Mouse (Mus musculus) forebrain, embryonic 11.5 days (tissue): ENCODE results near the gene Rtn2. TPM values are rescaled to one million over a fixed set of nuclear protein-coding genes. Genes with fewer than 3 reads are reported as not detected.

Experiments
- ATAC-seq: fragments of 200-750 bp; cut with Nextera tagmentation; replicated peaks from 2 replicates; pipeline ENCODE4 v1.8.0; 2017; ENCODE audit warnings: moderate TSS enrichment; ENCODE audit not compliant: low FRiP score
- DNase-seq: peaks from one replicate; pipeline ENCODE4 v3.0.0-alpha.2; 2017; ENCODE audit warnings: low spot score
- H3K27ac ChIP-seq: fragments of 300-500 bp; sonication (generic); 2 replicates; pipeline ENCODE4 v1.5.1; 2014; ENCODE audit warnings: low read depth, low read length
- H3K27me3 ChIP-seq: fragments of 300-500 bp; sonication (generic); 2 replicates; pipeline ENCODE4 v1.6.1; 2014; ENCODE audit warnings: mild to moderate bottlenecking, low read length, mixed read lengths; ENCODE audit not compliant: control insufficient read depth, insufficient read depth
- H3K36me3 ChIP-seq: fragments of 300-500 bp; sonication (generic); 2 replicates; pipeline ENCODE4 v1.6.1; 2014; ENCODE audit warnings: mild to moderate bottlenecking, low read length, moderate library complexity, mixed read lengths; ENCODE audit not compliant: control insufficient read depth, insufficient read depth
- H3K4me1 ChIP-seq: fragments of 300-500 bp; sonication (generic); replicated peaks from 2 replicates; pipeline ENCODE4 v1.6.1; 2014; ENCODE audit warnings: low read length, mixed read lengths; ENCODE audit not compliant: control insufficient read depth, insufficient read depth
- H3K4me2 ChIP-seq: fragments of 300-500 bp; sonication (generic); 2 replicates; pipeline ENCODE4 v1.6.1; 2014; ENCODE audit warnings: low read depth, mild to moderate bottlenecking, low read length, moderate library complexity, mixed read lengths; ENCODE audit not compliant: severe bottlenecking
- H3K4me3 ChIP-seq: fragments of 300-500 bp; sonication (generic); 2 replicates; pipeline ENCODE4 v1.5.1; 2014; ENCODE audit warnings: low read depth, low read length
- H3K9ac ChIP-seq: fragments of 300-500 bp; sonication (generic); 2 replicates; pipeline ENCODE4 v1.6.1; 2014; ENCODE audit warnings: low read length
- H3K9me3 ChIP-seq: fragments of 300-500 bp; sonication (generic); 2 replicates; pipeline ENCODE4 v1.6.1; 2016; ENCODE audit warnings: low read length, mixed read lengths; ENCODE audit not compliant: control insufficient read depth
- WGBS: fragments of 180-500 bp; shearing (Covaris S2); extraction: QIAGEN DNeasy Blood & Tissue Kit; methylation state at CpG from one replicate; pipeline ENCODE4 v1.1.7; 2014; 5-methylcytosine and 5-hydroxymethylcytosine counted together
- polyA plus RNA-seq: library from polyadenylated mRNA; unstranded; fragments of >200 nt; fragmentation: Nextera tagmentation; extraction: Ambion mirVana; gene quantifications from 2 replicates; pipeline ENCODE4 v1.2.1, GENCODE M21; 2014

The Rtn2 gene
- polyA plus RNA-seq, 1 experiment from 2014 or later, result 47.3 TPM

DNA sequence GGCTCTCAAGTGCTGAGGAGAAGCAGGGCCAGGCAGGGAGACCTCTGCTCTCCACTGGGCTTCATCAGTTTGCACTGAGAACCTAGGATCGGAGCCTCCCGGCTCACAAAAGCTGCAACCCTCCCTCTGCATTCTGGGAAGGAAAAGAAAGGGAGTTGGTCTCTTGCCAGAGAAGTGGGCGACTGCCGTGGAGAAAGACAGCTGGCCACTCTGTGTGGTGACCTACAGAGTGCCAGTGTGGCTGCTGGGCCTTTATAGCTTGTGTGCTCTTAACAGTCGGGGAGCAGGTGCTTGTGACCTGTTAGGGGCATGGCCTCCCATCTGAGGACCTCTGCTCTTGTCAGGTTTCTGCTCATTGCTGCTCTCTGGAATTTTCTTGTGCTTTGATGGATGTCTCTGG lies 38.6 kb upstream of the Rtn2 start:
- Histone ChIP-seq H3K4me2 (no peak overlapping the region), H3K9ac (no peak overlapping the region)
- 88% methylated on average over 5 of the region's 5 CpGs for WGBS

DNA sequence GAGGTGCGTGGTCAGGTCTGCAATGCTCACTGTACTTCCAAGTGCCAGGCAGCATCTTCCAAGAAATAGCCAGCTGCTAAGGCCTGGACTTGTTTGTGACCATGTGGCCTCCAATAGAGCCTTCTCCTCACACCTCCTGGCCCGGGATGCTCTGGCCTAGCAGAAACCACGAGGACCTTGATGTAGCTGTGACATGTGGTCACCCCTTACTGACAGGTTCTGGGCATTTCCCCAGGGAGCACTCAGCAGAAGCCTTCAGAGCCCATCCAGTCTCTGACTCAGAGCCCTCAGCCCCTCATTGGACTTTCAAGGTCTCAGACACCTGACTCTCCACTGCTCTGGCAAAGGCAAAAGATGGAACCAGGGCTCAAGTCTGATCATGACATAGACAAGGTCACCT lies 37.3 kb upstream of the Rtn2 start:
- WGBS, result 99% methylated on average over 3 of the region's 3 CpGs
- Histone ChIP-seq H3K4me3 (no peak overlapping the region), H3K4me1 (no peaks in the 10 kb centered on the region), H3K9me3 (no peaks in the 10 kb centered on the region), H3K9ac (no peak overlapping the region), H3K27ac (no peak overlapping the region), H3K36me3 (peaks cover 6% of the 10 kb centered on the region), H3K4me2 (no peak overlapping the region), H3K27me3 (no peaks in the 10 kb centered on the region)
- ATAC-seq, result no peak
- DNase-seq, result no peak

More for the DNA sequence above, 38.6 kb upstream of the Rtn2 start:
- ATAC-seq (no peak), DNase-seq (no peak)
- Histone ChIP-seq H3K9me3 (no peaks in the 10 kb centered on the region), H3K36me3 (peaks cover 6% of the 10 kb centered on the region), H3K27me3 (no peaks in the 10 kb centered on the region), H3K4me3 (no peak overlapping the region), H3K27ac (no peak overlapping the region), H3K4me1 (no peaks in the 10 kb centered on the region; the same call in 1 of the 2 replicates)

DNA sequence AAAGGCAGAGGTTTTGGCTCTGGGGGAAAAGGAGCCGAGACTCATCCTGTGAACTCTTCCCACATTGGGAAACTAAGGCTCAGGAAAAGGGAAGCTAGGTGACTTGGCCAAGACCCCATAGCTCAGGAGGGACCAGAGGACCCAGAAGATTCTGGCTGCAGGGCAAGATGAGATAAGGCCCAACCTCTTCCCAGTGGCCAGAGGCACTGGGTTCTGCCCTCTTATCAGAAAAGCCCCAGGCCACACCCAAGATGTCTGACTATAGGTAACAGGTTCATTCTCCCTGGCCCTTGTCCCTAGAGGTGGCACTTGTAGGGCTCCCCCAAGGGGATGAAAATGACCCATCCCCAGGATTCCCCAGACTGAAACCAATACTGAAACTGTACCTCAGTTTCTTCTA lies 35.6 kb upstream of the Rtn2 start:
- Histone ChIP-seq H3K27ac (no peak overlapping the region), H3K27me3 (no peaks in the 10 kb centered on the region), H3K9me3 (no peaks in the 10 kb centered on the region), H3K4me3 (no peak overlapping the region), H3K36me3 (peaks cover 6% of the 10 kb centered on the region), H3K4me2 (no peak overlapping the region), H3K9ac (no peak overlapping the region), H3K4me1 (no peaks in the 10 kb centered on the region)
- ATAC-seq (no peak), DNase-seq (no peak)
- 92% methylated on average over 1 of the region's 1 CpGs for WGBS

DNA sequence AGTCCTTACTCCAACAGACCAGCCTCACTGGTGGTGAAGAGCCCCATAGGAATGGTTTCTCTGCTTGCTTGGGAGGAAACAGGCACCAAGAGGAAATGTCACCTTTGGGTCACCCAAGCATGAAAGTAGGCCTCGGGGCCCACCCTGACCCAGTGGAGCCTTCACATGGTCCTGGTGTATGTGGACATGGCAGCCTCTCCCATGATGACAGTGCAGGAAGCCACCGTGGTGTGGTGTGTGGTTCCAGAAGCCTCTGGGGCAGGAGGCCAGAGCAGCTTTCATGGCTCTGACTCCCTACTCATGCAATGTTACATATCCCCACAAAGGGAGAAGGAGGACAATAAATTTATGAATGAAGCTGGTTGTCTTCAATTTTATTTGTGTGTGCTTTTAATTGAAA lies 34.9 kb upstream of the Rtn2 start:
- ATAC-seq (no peak), DNase-seq (no peak)
- H3K9me3 ChIP-seq, result no peaks in the 10 kb centered on the region
- H3K4me1 ChIP-seq, result no peaks in the 10 kb centered on the region
- 93% methylated on average over 2 of the region's 2 CpGs for WGBS
- H3K9ac ChIP-seq, result no peak overlapping the region
- no peak overlapping the region for H3K4me3 ChIP-seq
- H3K4me2 ChIP-seq, result no peak overlapping the region
- no peak overlapping the region for H3K27ac ChIP-seq
- no peaks in the 10 kb centered on the region for H3K27me3 ChIP-seq
- peaks cover 6% of the 10 kb centered on the region for H3K36me3 ChIP-seq

DNA sequence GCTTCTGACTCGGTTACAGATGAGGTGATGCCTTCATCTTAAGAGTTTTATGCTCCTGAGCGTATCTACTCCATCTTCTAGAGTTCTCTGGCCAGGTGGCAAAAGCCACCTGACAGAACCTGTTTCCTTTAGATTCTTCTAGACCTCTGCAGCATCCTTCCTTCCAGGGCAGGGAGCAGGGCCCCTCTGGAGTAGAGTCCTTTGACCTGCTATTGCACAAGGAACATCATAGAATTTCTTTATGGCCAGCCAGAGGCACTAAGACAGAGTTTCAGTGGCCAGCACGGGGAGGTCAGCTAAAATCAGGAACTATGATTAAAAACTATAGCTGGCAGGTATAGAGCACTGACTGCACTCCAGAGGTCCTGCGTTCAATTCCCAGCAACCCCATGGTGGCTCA lies 30.3 kb upstream of the Rtn2 start:
- ATAC-seq (no peak), DNase-seq (no peak)
- Histone ChIP-seq H3K4me2 (no peak overlapping the region), H3K4me3 (no peak overlapping the region), H3K4me1 (no peaks in the 10 kb centered on the region), H3K27ac (no peak overlapping the region), H3K36me3 (no peaks in the 10 kb centered on the region; the same call in 1 of the 2 replicates), H3K9ac (no peak overlapping the region), H3K27me3 (no peaks in the 10 kb centered on the region), H3K9me3 (no peaks in the 10 kb centered on the region)
- 85% methylated on average over 4 of the region's 4 CpGs for WGBS

DNA sequence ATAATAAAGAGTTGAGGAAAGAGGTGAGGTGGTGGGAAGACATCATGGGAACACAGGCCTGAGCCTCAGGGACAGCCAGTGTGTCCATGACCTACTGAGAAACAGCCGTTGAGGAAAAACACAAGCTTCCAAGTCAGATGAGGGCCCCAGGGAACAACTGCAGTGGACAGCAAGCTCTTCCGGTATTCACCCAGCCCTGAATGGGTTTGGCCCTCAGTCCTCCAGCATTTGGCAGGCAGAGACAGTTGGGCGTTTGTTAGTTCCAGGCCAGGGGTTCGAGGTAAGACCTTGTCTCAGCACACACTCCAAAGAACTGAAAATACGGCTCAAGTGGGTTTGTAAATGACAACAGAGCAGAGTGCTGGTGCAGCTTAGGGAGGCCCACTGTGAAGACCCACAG lies 29.0 kb upstream of the Rtn2 start:
- DNase-seq, result no peak
- H3K4me1 ChIP-seq, result no peaks in the 10 kb centered on the region
- no peak overlapping the region for H3K4me2 ChIP-seq
- no peak overlapping the region for H3K9ac ChIP-seq
- no peak overlapping the region for H3K4me3 ChIP-seq
- no peak for ATAC-seq
- no peaks in the 10 kb centered on the region for H3K27me3 ChIP-seq
- no peak overlapping the region for H3K27ac ChIP-seq
- 74% methylated on average over 5 of the region's 5 CpGs for WGBS
- no peaks in the 10 kb centered on the region; the same call in 1 of the 2 replicates for H3K36me3 ChIP-seq
- no peaks in the 10 kb centered on the region for H3K9me3 ChIP-seq

DNA sequence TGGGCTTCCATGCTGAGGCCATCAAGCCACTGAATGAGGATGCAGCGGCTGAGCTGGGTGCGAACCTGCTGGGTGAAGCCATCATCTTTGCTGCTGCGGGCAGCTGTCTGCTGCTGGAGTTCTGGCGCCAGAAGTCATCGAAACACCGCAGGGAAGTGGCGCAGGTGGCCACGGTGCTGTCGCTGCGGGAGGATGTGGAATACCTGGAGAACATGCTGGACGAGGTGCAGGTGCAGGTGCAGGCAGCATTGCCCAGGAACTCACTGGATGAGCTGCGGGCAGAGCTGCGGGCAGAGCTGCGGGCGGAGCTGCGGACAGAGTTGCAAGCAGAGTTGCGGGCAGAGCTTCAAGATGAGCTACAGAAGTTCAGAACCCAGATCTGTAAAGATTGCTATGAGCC lies 27.0 kb upstream of the Rtn2 start:
- Histone ChIP-seq H3K4me1 (no peaks in the 10 kb centered on the region), H3K4me3 (no peak overlapping the region), H3K9ac (no peak overlapping the region), H3K27me3 (no peaks in the 10 kb centered on the region), H3K4me2 (no peak overlapping the region), H3K27ac (no peak overlapping the region), H3K36me3 (peaks cover 3% of the 10 kb centered on the region; the same call in 1 of the 2 replicates), H3K9me3 (no peaks in the 10 kb centered on the region)
- ATAC-seq (no peak), DNase-seq (no peak)
- WGBS, result 90% methylated on average over 17 of the region's 17 CpGs

DNA sequence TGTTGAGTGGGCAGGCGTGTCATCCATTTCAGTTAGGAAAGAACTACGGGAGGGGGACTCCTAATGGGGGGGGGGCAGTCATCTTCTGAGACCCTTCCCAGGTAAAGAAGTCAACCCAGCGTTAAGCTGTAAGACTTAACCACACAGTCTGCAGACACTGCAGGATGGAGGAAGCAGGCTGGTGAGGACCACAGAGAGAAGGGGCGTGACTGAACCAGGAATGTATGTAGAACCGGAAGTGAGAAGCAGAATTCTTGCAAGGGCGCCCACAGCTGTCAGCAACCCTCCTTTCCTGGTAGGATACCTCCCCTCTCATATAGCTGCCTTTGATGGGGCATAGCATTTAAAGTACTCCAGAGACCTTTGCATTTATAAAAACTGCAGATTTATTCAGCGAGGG lies 25.9 kb upstream of the Rtn2 start:
- Histone ChIP-seq H3K27ac (no peak overlapping the region), H3K9me3 (no peaks in the 10 kb centered on the region), H3K4me1 (no peaks in the 10 kb centered on the region), H3K4me2 (no peak overlapping the region), H3K4me3 (no peak overlapping the region), H3K27me3 (no peaks in the 10 kb centered on the region), H3K9ac (no peak overlapping the region), H3K36me3 (peaks cover 3% of the 10 kb centered on the region; the same call in 1 of the 2 replicates)
- DNase-seq, result no peak
- ATAC-seq, result no peak
- 91% methylated on average over 7 of the region's 7 CpGs for WGBS

DNA sequence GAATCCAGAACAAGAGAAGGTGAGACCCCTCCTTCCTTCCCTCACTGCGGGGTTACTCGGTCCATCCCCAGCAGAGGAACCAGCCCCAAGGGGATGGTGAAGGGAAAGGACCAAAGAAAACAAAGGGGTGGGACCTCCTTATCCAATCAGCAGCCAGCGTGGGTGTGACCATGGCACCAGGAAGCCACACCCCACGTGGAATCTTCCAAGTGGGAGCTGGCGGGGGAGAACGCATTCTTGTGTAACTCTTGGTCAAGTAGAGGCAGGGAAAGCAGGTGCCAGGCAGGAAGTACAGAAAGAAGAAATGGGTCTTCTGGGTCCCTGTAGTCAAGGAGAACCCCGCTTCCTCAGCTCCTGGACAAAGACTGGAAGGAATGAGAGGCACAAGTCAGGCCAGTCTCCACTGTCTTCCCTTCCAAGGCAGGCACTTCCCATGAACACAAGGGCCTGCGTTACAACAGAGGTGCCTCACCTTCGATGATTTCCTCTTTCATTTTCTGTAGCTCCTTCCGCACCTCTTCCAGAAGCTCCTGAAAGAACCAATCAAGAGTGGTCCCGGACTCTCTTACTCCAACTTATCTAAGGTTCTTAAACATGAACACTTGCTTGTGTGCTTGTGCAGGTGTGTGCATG lies 24.9 kb upstream of the Rtn2 start:
- H3K4me1 ChIP-seq, result no peaks in the 10 kb centered on the region
- 34% methylated on average over 11 of the region's 11 CpGs for WGBS
- H3K4me3 ChIP-seq, result no peak overlapping the region
- no peaks in the 10 kb centered on the region for H3K9me3 ChIP-seq
- ATAC-seq (peak; percentile 75), DNase-seq (peak; percentile 75)
- peaks cover 3% of the 10 kb centered on the region; the same call in 1 of the 2 replicates for H3K36me3 ChIP-seq
- 0 out of 2 replicates have a peak overlapping the region, but pooled peaks have one; percentile 1 for H3K4me2 ChIP-seq
- no peaks in the 10 kb centered on the region for H3K27me3 ChIP-seq
- H3K9ac ChIP-seq, result no peak overlapping the region
- no peak overlapping the region for H3K27ac ChIP-seq
